Mouse (Mus musculus) G1E (cell line): ENCODE results near the gene Nfx1.

Experiments used
- CTCF ChIP-seq: IDR thresholded peaks from 2 replicates; pipeline ENCODE4 v1.5.1; 2012; ENCODE audit warnings: low read depth, low read length, inconsistent platforms, mixed read lengths
- GATA1 ChIP-seq: IDR thresholded peaks from 2 replicates; pipeline ENCODE4 v1.6.1; 2012; ENCODE audit warnings: borderline replicate concordance, low read length, inconsistent platforms, mixed read lengths
- GATA2 ChIP-seq: IDR thresholded peaks from 2 replicates; pipeline ENCODE4 v1.6.1; 2012; ENCODE audit warnings: low read depth, low read length, inconsistent platforms, borderline replicate concordance
- POLR2AphosphoS5 ChIP-seq: IDR thresholded peaks from 2 replicates; pipeline ENCODE4 v1.6.1; 2012; ENCODE audit warnings: low read depth, low read length, inconsistent platforms; ENCODE audit not compliant: insufficient replicate concordance
- TAL1 ChIP-seq: conservative IDR thresholded peaks from 2 replicates; pipeline ENCODE4 v1.6.1; 2012; ENCODE audit warnings: low read depth, low read length, inconsistent platforms, mixed read lengths

- TF ChIP-seq CTCF (no peak), GATA1 (no peak), TAL1 (no peak), POLR2AphosphoS5 (no peak), GATA2 (no peak)
Observed at GRCm38 (mm10) chr4:41027872-41028271, 57.2 kb downstream of the Nfx1 start.
